Mouse (Mus musculus): Measurements from ENCODE around the gene Lgals12. TPM values are rescaled to one million over a fixed set of nuclear protein-coding genes. Genes with fewer than 3 reads are reported as not detected.

Gene Lgals12
- polyA plus RNA-seq (2017; shearing (Covaris generic)): not detected

DNA sequence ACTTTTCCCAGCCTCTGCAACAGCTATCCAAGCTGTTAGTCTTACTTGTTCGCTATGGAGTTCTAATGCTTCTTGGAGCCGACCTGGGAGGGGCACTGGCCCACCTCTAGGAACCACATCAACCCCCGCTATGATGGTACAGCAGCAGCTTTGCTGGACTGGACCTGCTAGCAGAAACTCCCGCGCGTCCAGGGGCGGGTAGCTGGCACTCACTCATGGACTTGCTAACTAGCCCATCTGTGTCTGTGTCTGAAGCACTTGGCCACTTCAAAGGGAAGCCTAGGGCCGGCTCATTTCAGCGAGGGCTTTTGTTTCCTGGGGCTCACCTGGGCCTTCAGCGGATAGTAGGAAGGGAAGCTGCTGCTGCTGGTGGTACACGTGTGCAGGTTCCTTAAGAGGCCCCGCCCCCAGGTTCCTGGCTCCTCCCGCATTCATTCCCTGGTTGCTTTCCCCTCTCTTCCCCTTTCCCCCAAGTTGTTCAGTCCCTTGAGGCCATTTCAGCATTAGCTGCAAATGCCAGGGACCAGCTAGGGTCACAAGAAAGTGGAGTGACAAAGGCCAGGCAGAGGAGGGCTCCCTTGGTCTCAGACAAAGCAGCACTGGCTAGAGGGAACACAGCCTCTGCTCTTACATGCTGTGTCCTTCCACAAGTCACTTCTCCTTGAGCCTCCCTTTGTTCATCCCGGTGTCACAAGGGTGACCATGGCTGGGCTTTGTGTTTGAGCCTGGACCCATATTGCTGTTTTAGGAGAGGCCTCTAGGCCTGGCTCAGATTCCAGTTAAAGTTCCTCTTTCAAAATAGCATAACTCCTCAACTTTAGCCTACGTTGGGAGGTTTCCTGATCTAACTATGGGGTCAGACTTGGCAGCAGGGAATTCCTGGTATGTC lies at the start of gene Lgals12:
Gene Lgals12, minus strand, starts transcription at position 393 of the 889 bp plus-strand sequence.
- ATAC-seq: no peak

GRCm38 (mm10) chr19:7648913-7649666 lies 42.1 kb upstream of the Lgals12 start:
- no peak for ATAC-seq

- ATAC-seq: no peak
Observed at GRCm38 (mm10) chr19:7633786-7634185, 26.8 kb upstream of the Lgals12 start.

GRCm38 (mm10) chr19:7633021-7633420 lies 26.0 kb upstream of the Lgals12 start:
- no peak for ATAC-seq

DNA sequence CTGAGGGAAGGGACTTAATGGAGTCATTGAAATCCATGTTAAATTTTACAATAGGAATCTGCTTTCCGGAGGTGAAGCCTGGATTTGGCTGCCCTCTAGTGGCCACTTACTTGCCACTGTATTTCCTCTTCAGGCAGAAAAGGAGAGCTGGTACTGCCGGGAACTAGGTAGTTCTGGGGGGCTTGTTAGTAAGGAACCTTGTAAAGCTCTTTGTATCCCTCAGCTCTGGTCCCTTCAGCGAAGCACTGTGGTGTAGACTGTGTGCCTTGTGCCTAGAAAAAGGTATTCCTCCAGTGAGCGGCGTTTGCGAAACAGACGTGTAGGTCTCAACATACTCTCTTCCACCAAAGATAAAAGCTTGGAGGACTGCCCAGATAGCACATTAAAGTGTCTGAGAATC lies 10.7 kb upstream of the Lgals12 start:
- ATAC-seq: no peak

DNA sequence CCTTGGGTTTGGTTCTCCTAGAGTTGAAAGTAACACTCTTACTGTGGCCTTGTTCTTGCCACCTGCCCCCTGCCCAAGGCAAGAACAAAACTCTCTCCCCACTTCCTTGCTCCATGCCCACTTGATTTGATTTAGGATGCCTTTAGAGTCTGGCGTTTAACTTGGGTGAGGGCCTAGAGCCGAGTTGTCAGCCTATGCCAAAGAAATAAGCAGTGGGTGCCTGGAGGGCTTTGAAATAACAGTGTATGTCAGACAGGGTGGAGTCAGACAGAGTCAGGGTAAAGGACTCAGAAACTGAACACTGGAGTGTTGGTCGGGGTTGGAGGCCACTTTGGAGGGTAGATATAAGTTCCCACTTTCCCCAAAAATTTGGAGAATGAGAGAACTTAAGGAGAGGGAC lies 10.1 kb upstream of the Lgals12 start:
- ATAC-seq: no peak

DNA sequence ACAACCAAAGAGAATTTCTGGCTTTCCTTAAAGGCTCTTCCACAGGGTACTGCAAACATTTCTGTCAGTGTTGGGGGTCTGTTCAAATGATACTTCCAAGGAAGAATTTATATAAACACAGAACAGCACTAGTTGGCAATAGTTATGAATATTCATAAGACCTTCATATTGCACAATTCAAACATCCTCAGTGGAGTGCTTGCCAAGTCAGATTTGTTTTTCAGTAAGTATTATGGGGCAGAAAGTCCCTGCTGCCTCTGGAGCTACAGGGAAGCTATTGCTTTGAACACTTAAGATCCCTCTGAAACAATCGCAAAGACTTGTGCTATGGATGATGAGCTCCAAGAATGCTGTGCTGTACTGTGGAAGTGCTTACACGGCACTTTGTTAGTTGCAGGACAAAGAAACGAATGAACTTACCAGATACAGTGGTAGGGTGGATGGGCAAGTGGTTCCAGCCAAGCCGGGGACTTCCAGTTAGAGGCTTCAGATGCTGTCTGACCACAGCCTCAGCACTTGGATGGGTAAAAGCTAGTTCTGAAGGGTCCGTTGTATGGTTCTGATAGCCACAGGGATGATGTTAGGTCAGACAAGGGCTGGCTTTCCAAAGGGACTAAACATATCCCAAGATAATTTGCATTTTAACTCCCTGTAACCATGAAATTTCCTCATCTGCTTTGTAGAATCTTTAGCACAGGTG lies 9.4 kb upstream of the Lgals12 start:
- no peak for ATAC-seq

DNA sequence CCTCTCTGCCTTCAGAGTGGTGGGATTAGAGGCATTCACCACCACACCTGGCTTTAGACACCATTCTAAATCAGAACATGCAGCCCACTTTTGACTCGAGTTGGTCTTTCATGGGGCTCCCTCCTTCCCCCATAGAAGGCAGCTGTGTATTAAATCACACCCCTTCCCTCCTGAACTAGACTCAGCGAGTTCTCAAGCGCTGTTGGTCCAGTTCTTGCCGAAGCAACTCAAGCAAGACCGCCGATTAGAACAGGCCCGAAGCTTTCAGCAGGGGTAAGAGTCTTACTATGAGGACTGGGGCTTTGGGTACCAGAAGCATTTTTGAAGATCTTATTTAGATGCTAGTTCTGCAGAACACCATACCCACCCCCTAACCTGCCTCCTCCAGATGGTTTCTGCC lies 6.2 kb upstream of the Lgals12 start:
- ATAC-seq: no peak

DNA sequence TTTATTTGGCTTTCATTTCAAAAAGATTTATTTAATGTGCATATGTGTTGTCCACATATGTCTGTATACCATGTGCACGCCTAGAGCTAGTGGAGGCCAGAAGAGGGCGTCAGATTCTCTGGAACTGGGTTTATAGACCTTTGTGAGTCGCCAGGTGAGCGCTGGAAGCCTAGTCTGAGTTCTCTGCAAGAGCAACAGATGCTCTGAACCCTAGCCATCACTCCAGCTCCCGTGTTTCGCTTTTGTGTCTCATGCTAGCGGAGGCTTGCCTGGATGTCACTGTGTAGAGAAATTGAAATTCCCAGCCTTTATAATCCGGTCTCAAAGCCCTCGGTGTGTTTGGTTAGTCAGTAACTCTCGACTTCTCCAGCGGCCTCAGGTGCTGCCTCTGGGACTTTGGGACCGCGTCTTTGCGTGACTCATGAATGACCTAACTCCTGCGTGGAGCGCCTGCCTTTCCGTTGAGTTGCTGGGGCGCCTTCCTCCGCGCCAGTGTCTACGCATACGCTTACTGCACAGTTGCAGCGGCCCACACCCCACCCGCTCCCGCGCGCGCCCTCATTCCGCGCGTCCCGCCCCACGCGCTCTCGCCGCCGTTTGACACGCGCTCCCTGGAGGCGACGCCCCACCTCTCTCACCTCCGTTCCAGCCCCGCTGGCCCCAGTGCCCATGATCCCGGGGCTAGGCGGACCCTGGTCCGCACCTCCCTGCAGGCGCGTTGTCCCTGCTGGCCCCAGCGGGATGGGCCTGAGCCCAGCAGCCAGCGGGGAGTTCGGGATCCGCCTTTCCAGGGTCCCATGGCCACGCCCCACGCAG lies 5.2 kb upstream of the Lgals12 start, which contains the start of gene Hrasls5:
Gene Hrasls5, plus strand, starts transcription at position 600 of the 816 bp plus-strand sequence.
- no peak for ATAC-seq

DNA sequence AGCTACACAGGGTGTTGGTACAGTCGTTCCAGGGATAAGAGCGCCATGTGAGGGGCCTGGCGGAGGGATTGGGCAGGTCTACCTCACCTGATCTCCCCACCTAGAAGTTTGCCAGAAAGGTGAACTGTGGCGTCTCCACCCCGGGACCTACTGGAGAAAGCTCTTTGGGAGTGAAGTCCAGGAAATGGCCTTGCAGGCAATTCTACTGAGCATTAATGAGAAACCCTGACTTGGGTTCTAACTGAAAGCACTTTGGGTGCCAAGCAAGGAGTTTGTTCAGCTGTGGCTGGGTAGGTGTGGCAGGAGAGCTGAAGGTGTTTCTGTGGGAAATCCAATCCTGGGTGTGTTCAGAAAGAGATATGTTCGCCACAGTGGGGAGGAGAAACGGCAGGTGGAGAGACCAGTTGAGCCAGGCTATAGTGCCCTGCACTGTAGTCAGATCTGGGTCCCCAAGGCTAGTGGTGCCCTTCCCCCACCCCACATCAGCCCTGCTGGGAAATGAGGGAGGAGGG lies 753 bp upstream of the Lgals12 start:
- no peak for ATAC-seq

- no peak for ATAC-seq
Observed at GRCm38 (mm10) chr19:7605930-7606783, 836 bp downstream of the Lgals12 start.

DNA sequence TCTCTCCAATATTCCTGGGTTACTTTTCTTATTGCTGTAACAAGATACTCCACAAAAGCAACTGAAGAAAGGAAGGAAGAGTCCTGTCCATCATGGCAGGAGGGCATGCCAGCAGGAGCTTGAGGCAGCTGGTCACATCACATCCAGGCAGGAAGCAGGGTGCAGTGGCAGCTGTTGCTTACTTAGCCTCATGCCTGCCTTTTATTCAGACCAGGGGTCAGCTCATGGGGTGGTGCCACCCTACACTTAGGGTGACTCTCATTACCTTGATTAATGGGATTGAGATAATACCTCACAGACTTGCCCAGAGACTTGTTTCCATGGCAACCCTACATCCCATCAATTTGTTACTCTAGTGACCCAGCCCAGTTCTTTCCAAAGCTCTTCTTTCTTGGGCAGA lies 2.0 kb downstream of the Lgals12 start:
- no peak for ATAC-seq

DNA sequence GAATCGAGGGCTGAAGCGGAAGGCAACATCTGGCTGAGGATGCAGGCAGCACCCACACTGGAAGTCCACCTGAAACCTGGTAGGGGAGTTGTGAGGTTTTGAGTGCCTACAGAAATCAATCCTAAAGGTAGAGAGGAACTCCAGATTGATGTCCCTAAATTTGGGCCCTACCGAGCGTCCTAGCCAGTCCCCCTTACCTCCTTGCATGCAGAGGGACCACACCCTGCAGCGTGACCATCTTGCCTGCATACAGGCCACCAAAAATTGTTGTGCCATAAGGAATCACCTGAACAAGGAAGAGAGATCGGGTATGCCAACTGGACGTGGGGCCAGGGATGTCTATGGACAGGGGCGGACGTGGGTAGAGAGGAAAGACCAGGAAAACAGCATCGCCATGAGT lies 2.9 kb downstream of the Lgals12 start:
- ATAC-seq: no peak

DNA sequence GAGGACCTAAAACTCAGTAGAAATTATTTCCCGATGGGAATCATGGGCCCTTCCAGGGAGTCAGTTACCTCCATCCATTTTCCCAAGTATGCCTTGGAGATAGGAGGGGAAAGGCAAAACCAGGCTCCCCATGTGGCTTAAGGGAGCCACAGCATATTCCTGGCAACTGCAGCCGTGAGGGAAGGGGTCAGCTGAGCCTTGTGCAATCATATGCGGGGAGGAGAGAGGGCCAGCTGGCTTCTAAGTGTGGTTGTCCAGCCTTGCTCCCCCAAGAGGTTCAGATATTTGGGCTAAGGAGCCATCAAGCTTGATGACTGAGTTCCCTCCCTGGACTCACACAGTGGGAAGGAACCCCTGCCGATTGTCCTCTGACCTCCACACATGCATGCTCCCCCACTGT lies 5.4 kb downstream of the Lgals12 start:
- ATAC-seq: no peak

- no peak for ATAC-seq
Observed at GRCm38 (mm10) chr19:7598481-7598880, 8.5 kb downstream of the Lgals12 start.

- no peak for ATAC-seq
Observed at GRCm38 (mm10) chr19:7595534-7595933, 11.5 kb downstream of the Lgals12 start.

DNA sequence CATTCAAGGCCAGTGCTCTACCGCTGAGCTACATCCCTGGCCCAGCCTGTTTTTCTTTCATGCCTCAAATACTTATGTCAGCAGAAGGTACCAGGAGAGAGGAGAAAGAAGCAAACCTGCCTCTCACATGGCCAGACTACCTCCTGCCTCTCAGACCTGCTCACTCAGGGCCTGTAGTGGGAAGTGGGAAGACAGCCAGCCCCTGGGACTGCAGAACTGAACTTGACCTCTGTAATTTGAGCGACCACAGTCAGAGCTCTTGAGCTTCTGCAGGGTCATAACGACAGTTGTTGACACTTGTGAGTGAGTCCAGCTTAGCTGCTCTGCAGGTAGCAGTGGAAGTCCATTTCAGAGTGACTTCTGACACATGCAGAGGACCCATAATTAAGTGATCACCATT lies 15.0 kb downstream of the Lgals12 start:
- ATAC-seq: no peak

GRCm38 (mm10) chr19:7590795-7591194 lies 16.2 kb downstream of the Lgals12 start:
- ATAC-seq: no peak

GRCm38 (mm10) chr19:7585764-7586163 lies 21.2 kb downstream of the Lgals12 start:
- no peak for ATAC-seq

DNA sequence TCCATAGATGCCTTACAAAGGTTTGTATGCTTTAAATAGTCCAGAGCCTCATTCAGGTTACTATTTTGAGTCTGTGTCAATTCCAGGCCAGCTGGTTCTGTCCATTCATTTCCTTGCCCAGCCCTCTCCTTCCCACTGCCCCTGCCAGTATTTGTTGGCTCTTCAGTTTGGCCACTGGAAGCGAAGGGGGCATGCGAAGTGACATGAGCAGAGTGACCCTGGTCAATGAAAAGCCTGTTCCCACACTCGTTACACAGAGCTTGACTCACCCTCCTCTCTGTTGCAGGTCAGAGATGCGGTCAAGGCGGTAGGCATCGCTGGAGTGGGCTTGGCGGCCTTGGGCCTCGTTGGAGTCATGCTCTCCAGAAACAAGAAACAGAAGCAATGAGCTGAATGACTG lies 21.7 kb downstream of the Lgals12 start:
- no peak for ATAC-seq

- no peak for ATAC-seq
Observed at GRCm38 (mm10) chr19:7583599-7583998, 23.4 kb downstream of the Lgals12 start.

All from activated CD4-positive, CD25-positive, alpha-beta regulatory T cell, adult 4 months (primary cell).